Mouse (Mus musculus): ENCODE measurements around the gene Mfsd4b2. TPM values are rescaled to one million over a fixed set of nuclear protein-coding genes. Genes with fewer than 3 reads are reported as not detected.

Gene Mfsd4b2
- polyA plus RNA-seq (2015; fragmentation: Nextera tagmentation; extraction: Ambion mirVana) = not detected in 2 replicates

DNA sequence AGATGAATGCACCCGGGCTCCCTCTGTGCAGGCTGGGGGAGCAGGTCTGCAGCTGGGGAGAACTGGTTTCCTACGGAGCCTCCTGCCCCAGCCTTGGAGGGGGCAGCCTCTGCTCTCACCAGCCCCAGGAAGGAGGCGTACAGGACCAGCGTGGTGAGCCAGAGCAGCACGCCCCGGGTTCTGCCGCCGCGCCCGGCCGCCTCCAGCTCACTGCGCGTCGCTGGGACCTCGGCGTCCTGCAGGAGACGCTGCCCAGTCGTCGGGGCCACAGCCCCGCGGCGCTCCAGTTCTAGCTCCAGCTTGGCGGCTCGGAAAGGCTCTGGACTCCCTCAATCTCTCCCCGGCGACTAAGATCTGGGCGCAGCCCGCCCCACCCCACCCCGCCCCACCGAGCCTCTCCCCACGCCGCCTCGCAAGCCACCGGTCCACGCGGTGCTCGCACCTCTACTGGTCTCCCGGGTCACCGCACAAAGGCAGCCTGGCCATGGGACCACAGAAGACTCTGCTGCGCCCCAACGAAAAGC, at the start of gene Mfsd4b2:
TSS of gene Mfsd4b2 (minus strand) at position 308 of the 524 bp plus-strand sequence.
- H3K36me3 ChIP-seq = no peaks in the 10 kb centered on the region
- peak within 1 kb of the TSS; percentile 81 for H3K4me2 ChIP-seq
- H3K9me3 ChIP-seq = no peaks in the 10 kb centered on the region
- H3K27ac ChIP-seq (replicated peaks) = no peak within 1 kb of the TSS
- peak within 1 kb of the TSS; percentile 69 for H3K9ac ChIP-seq
- H3K4me3 ChIP-seq = peak within 1 kb of the TSS; percentile 52
- WGBS = under 1% methylated on average over 40 of the region's 41 CpGs
- H3K27me3 ChIP-seq (replicated peaks) = peaks cover 24% of the 10 kb centered on the region
- ATAC-seq (ENCODE audit: extremely low read depth, insufficient number of reproducible peaks, low FRiP score, low TSS enrichment) = no peak
- H3K4me1 ChIP-seq = peaks cover 11% of the 10 kb centered on the region

DNA sequence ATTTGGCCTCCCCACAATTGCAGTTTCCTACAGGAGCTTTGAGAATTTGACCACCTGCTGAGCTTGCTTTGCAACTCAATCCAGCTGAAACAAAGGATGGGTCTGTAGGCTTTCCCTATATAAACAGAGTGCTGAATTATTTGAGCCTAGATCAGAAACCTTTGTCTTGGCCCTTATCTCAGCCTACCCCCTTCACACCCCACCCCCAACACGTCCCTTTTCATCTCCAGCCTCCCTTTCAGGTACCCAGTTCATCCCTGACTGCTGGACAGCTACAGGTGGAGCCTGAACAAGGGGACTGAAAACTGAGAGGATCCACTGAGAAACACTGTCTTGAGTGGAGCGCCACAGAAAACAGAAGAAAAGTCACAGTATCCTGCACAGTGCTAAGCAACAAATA, 49.0 kb upstream of the Mfsd4b2 start:
- H3K9ac ChIP-seq = no peak overlapping the region
- H3K27ac ChIP-seq (replicated peaks) = no peak overlapping the region
- WGBS = 48% methylated on average over 2 of the region's 2 CpGs
- H3K36me3 ChIP-seq = no peaks in the 10 kb centered on the region
- no peak overlapping the region for H3K4me3 ChIP-seq
- H3K27me3 ChIP-seq (replicated peaks) = no peaks in the 10 kb centered on the region
- no peak for ATAC-seq (ENCODE audit: extremely low read depth, insufficient number of reproducible peaks, low FRiP score, low TSS enrichment)
- peaks cover 14% of the 10 kb centered on the region for H3K9me3 ChIP-seq
- no peak overlapping the region for H3K4me2 ChIP-seq
- H3K4me1 ChIP-seq = no peaks in the 10 kb centered on the region

DNA sequence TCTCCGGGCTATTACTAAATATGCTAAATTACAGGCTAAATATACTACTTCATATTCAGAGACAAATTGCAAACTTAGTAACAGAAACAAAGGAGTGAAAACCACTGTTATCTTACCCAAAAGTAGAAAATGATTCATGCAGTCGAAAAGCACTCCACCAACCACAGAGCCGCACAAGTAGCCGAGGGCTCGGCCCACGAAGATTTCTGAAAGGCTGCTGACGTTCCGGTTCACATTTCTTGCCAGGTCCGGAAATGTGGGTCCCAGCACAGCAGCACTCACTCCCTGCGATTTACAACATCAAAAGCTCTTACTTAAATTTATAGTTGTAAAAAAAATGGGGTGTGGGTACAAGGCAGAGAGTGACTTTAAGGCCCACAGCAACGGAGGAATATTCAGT, 48.3 kb upstream of the Mfsd4b2 start:
- no peak overlapping the region for H3K27ac ChIP-seq (replicated peaks)
- H3K9me3 ChIP-seq = peaks cover 14% of the 10 kb centered on the region
- H3K27me3 ChIP-seq (replicated peaks) = no peaks in the 10 kb centered on the region
- ATAC-seq (ENCODE audit: extremely low read depth, insufficient number of reproducible peaks, low FRiP score, low TSS enrichment) = no peak
- no peak overlapping the region for H3K4me2 ChIP-seq
- H3K4me3 ChIP-seq = no peak overlapping the region
- no peak overlapping the region for H3K9ac ChIP-seq
- 60% methylated on average over 11 of the region's 11 CpGs for WGBS
- H3K4me1 ChIP-seq = no peaks in the 10 kb centered on the region
- no peaks in the 10 kb centered on the region for H3K36me3 ChIP-seq

DNA sequence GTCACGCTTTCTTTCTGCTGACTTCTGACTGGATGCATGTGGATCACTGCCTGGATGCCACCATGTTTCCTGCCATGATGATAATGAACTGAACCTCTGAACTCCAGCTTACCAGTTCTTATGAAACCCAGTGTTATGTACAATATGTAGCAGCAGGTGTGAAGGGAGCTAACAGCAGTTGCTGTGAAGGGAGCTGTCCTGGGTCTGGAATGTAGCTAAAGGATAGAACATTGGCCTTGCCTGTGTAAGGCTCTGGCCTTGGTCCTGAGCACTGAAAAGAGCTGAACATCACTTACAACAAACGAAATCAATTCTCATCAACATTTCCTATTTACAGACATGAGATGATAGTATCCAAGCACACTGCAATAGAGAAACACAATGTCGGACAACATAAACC, 40.8 kb upstream of the Mfsd4b2 start:
- Histone ChIP-seq H3K27me3 (replicated peaks) (no peaks in the 10 kb centered on the region), H3K4me1 (no peaks in the 10 kb centered on the region), H3K27ac (replicated peaks) (no peak overlapping the region), H3K4me2 (no peak overlapping the region), H3K36me3 (no peaks in the 10 kb centered on the region), H3K9ac (no peak overlapping the region), H3K9me3 (no peaks in the 10 kb centered on the region), H3K4me3 (no peak overlapping the region)
- 72% methylated on average over 3 of the region's 3 CpGs for WGBS
- ATAC-seq (ENCODE audit: extremely low read depth, insufficient number of reproducible peaks, low FRiP score, low TSS enrichment) = no peak

DNA sequence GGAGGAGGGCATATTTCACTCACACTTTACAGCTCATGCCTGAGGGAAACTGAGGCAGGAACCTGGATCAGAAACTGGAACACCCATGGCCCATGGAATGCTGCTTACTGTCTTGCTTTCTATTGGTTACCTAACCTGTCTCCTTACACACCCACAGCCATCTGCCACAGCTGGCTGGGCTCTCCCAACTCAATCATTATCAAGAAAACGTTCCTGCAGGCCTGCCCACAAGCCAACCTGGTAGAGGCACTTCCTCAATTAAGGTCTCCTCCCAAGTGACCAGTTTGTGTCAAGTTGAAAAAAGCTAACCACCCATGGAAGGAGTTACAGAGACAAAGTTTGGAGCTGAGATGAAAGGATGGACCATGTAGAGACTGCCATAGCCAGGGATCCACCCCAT, 35.2 kb upstream of the Mfsd4b2 start:
- Histone ChIP-seq H3K27ac (replicated peaks) (no peak overlapping the region), H3K4me3 (no peak overlapping the region), H3K36me3 (no peaks in the 10 kb centered on the region), H3K9me3 (no peaks in the 10 kb centered on the region), H3K4me2 (no peak overlapping the region), H3K4me1 (peaks cover 15% of the 10 kb centered on the region), H3K9ac (no peak overlapping the region), H3K27me3 (replicated peaks) (no peaks in the 10 kb centered on the region)
- 22% methylated on average over 1 of the region's 1 CpGs for WGBS
- ATAC-seq (ENCODE audit: extremely low read depth, insufficient number of reproducible peaks, low FRiP score, low TSS enrichment) = no peak

DNA sequence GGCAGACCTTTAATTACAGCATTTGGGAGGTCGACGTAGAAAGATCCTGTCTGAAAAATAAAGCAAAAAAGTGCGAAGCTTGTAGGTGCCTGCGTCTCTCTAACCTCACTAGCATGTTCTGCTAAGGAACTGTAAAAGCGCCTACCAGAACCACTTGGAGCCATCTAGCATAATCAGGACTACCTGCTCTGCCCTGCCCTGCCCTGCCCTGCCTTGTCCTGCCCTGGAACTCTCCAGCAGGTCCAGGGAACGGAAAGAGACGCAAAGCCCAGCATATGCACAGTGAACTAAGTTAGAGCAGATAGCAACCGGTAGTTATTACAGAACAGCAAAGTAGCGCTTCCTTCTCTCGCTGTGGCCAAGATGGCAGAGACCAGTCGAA, 33.7 kb upstream of the Mfsd4b2 start:
- no peak for ATAC-seq (ENCODE audit: extremely low read depth, insufficient number of reproducible peaks, low FRiP score, low TSS enrichment)
- Histone ChIP-seq H3K4me2 (peak overlapping the region; percentile 99), H3K36me3 (no peaks in the 10 kb centered on the region), H3K4me3 (peak overlapping the region; percentile 69; the same call in 1 of the 2 replicates), H3K4me1 (peaks cover 15% of the 10 kb centered on the region), H3K27me3 (replicated peaks) (no peaks in the 10 kb centered on the region), H3K27ac (replicated peaks) (no peak overlapping the region), H3K9me3 (no peaks in the 10 kb centered on the region), H3K9ac (no peak overlapping the region)
- WGBS = 43% methylated on average over 11 of the region's 11 CpGs

DNA sequence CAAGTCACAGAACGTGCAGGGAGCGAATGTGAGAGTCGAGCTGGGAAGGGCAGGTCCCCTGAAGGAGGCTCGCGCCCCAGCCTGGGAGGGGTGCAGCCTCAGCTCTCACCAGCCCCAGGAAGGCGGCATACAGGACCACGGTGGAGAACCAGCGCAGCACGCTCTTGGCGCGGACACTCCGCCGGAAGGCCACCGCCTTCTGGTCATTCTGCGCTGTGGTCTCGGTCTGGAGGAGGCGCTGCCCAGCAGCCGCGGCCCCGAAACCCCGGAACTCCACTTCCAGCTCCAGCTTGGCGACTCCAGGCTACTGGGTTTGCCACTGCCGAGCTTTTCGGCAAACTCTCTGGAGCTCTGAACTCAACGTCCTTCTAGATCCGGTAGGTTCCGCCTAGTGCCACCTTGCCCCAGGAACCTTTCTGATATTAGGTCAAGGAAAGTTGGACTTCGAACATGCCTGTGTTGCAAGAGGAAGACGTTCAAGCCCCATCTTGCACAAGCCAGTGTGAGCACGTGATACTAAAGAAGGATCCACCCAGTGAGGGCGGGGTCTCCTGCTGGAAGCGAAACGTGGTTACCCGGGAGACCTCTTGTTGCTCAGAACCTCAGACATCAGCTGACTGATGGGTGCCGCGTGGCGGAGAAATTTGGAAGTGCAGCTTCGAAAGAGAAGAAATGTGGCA, 33.2 kb upstream of the Mfsd4b2 start, which contains the start of gene Mfsd4b3:
TSS of gene Mfsd4b3 (minus strand) at position 393 of the 680 bp plus-strand sequence.
- peaks cover 15% of the 10 kb centered on the region for H3K4me1 ChIP-seq
- H3K4me3 ChIP-seq = peak within 1 kb of the TSS; percentile 69
- peak within 1 kb of the TSS; percentile 99 for H3K4me2 ChIP-seq
- H3K27me3 ChIP-seq (replicated peaks) = no peaks in the 10 kb centered on the region
- WGBS = under 1% methylated on average over 38 of the region's 38 CpGs
- ATAC-seq (ENCODE audit: extremely low read depth, insufficient number of reproducible peaks, low FRiP score, low TSS enrichment) = peak; percentile 86
- H3K27ac ChIP-seq (replicated peaks) = peak within 1 kb of the TSS; percentile 61
- H3K9me3 ChIP-seq = no peaks in the 10 kb centered on the region
- H3K36me3 ChIP-seq = no peaks in the 10 kb centered on the region
- peak within 1 kb of the TSS; percentile 78 for H3K9ac ChIP-seq

DNA sequence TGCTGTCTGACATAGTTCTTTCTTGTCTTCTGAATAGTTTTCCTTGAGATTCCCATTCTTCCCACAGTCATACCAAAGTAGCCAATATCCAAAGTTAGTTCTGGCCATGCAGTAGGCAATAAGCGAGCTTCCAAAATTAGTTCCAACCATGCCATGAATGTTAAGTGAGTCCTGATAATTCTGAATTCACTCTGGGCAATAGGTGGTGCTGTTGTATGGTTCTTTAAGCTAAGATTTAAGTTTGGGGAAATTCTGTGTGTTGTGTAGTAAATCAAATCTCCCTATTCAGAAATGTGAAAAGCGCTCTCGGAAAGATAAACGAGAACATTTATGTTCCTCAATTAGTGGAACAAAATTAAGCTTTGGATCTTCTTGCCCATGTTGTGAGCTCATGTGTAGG, 31.5 kb upstream of the Mfsd4b2 start:
- Histone ChIP-seq H3K4me3 (no peak overlapping the region), H3K4me2 (no peak overlapping the region), H3K36me3 (no peaks in the 10 kb centered on the region), H3K4me1 (peaks cover 15% of the 10 kb centered on the region), H3K9ac (no peak overlapping the region), H3K9me3 (no peaks in the 10 kb centered on the region), H3K27ac (replicated peaks) (no peak overlapping the region), H3K27me3 (replicated peaks) (no peaks in the 10 kb centered on the region)
- 66% methylated on average over 4 of the region's 4 CpGs for WGBS
- no peak for ATAC-seq (ENCODE audit: extremely low read depth, insufficient number of reproducible peaks, low FRiP score, low TSS enrichment)

DNA sequence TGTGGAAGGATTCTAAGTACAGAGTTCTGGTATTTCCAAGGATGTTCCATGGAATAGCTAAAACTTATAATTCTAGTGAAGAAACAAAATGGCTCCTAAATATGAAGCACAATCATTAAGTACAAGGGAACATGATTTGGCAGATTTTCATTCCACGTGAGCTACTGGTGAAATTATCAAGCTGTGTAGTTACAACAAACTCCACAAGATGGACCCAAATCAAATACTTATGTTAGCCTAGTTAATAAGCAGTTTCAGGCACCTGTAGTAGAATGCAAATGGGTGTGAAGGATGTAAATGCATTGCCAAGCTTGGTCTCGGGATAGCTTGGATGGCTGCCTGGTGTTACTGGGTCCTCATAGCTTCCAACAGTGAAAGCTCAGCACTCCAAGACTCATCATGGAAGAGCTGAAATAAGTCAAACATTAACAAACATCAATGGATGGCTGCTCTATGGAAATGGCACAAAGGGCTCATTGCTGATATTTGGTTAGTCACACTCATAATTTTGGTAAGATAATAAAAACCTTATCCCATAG, 29.7 kb upstream of the Mfsd4b2 start:
- Histone ChIP-seq H3K36me3 (no peaks in the 10 kb centered on the region), H3K27ac (replicated peaks) (no peak overlapping the region), H3K4me1 (peaks cover 15% of the 10 kb centered on the region), H3K9me3 (no peaks in the 10 kb centered on the region), H3K9ac (no peak overlapping the region), H3K4me2 (no peak overlapping the region), H3K27me3 (replicated peaks) (no peaks in the 10 kb centered on the region), H3K4me3 (no peak overlapping the region)
- no peak for ATAC-seq (ENCODE audit: extremely low read depth, insufficient number of reproducible peaks, low FRiP score, low TSS enrichment)
- WGBS = 66% methylated on average over 2 of the region's 2 CpGs

DNA sequence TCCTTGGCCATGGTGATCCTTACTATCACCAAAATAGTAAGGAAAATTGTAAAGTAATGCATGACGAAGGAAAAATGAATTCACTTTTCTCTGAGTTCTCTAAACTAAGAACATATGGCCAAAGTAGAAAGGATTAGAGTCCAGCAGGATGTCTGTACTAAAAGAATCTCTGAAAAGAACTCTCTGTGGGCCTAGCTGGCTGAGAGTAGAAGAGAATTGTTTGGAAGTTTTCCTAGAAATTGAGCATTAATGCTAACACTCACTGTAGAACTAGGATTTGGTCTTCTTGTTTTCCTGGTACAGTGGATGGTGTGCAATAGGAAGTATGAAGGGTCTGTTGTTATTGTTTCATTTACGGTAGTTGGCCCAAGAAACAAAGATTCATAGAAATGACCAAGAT, 28.4 kb upstream of the Mfsd4b2 start:
- Histone ChIP-seq H3K9ac (no peak overlapping the region), H3K4me2 (no peak overlapping the region), H3K36me3 (no peaks in the 10 kb centered on the region), H3K27ac (replicated peaks) (no peak overlapping the region), H3K9me3 (no peaks in the 10 kb centered on the region), H3K4me1 (peaks cover 12% of the 10 kb centered on the region), H3K27me3 (replicated peaks) (no peaks in the 10 kb centered on the region), H3K4me3 (no peak overlapping the region)
- ATAC-seq (ENCODE audit: extremely low read depth, insufficient number of reproducible peaks, low FRiP score, low TSS enrichment) = no peak
- WGBS = 67% methylated on average over 2 of the region's 2 CpGs

DNA sequence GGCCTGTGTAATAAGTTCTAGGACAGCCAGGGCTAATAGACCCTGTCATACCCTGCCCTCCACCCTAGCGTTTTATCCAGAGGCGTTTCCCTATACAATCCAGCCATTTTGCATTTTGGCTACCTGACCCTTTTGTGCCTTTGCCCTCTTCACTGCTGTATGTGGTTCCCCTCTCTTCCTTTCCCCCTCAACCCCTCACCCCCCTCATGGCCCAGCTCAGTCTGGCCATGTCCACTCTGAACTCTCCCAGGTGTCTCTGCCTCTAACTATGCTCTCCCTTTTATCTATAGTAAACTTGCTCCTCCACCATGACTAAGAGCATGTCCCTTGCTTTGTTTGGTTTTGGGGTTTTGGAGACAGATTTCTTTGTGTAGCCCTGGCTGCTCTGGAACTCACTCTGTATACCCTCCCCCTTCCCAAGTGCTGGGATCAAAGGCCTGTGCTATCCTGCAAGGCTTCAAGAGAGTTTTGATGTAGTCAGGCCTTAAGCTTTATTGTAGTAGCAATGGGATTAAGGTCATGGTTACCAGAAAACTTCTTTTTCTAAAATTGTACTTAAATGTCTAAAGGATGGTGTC, 22.7 kb upstream of the Mfsd4b2 start:
- Histone ChIP-seq H3K36me3 (no peaks in the 10 kb centered on the region), H3K4me1 (no peaks in the 10 kb centered on the region), H3K27me3 (replicated peaks) (no peaks in the 10 kb centered on the region), H3K4me3 (no peak overlapping the region), H3K9me3 (no peaks in the 10 kb centered on the region), H3K9ac (no peak overlapping the region), H3K4me2 (no peak overlapping the region), H3K27ac (replicated peaks) (no peak overlapping the region)
- no peak for ATAC-seq (ENCODE audit: extremely low read depth, insufficient number of reproducible peaks, low FRiP score, low TSS enrichment)
- 86% methylated on average over 2 of the region's 2 CpGs for WGBS
